Mouse (Mus musculus): ENCODE data around the gene Dlst.

Dlst gene

GRCm38 (mm10) chr12:85181475-85182344, 71.1 kb downstream of the Dlst start:
- no peak for DNase-seq (ENCODE audit: low read depth, low spot score)

- no peak for DNase-seq (ENCODE audit: low read depth, low spot score)
These were observed 71.7 kb downstream of the Dlst start for GRCm38 (mm10) chr12:85182345-85182643.

- no peak for DNase-seq (ENCODE audit: low read depth, low spot score)
These were observed 72.3 kb downstream of the Dlst start for GRCm38 (mm10) chr12:85182898-85183297.

- DNase-seq (ENCODE audit: low read depth, low spot score), result no peak
These were observed 73.5 kb downstream of the Dlst start for GRCm38 (mm10) chr12:85184118-85184517.

All from forelimb bud, embryonic 11.5 days (tissue).